Mouse (Mus musculus): ENCODE measurements around the gene Mettl24. TPM values are rescaled to one million over a fixed set of nuclear protein-coding genes. Genes with fewer than 3 reads are reported as not detected.

Gene Mettl24
- total RNA-seq, 2 experiments from 2014 or later: not detected

GRCm38 (mm10) chr10:40856703-40857102 lies 173.6 kb downstream of the Mettl24 start:
- no peak for ATAC-seq (replicated peaks; ENCODE audit: low FRiP score, poor library complexity, severe bottlenecking)

- no peak for ATAC-seq (replicated peaks; ENCODE audit: low FRiP score, poor library complexity, severe bottlenecking)
These were observed 174.5 kb downstream of the Mettl24 start for GRCm38 (mm10) chr10:40857599-40857998.

Other genes starting within 250 kb of the Mettl24 start
- gene Slc22a16, start 112.9 kb upstream of the Mettl24 start, total RNA-seq (2015; ENCODE audit: low replicate concordance): not detected in 2 replicates
- gene Slc22a16, start 112.9 kb upstream of the Mettl24 start, total RNA-seq (2017; ENCODE audit: low replicate concordance): not detected in 2 replicates
- gene Ddo, start 53.3 kb upstream of the Mettl24 start, total RNA-seq (2015; ENCODE audit: low replicate concordance): not detected in 2 replicates
- not detected in 2 replicates for gene Ddo, start 53.3 kb upstream of the Mettl24 start, total RNA-seq (2017; ENCODE audit: low replicate concordance)
- gene Cdc40, start 200.0 kb downstream of the Mettl24 start, total RNA-seq (2015; ENCODE audit: low replicate concordance): 23.6 and 24.9 TPM in 2 replicates
- 13.5 and 16.2 TPM in 2 replicates for gene Cdc40, start 200.0 kb downstream of the Mettl24 start, total RNA-seq (2017; ENCODE audit: low replicate concordance)
- not detected in 2 replicates for gene Wasf1, start 200.2 kb downstream of the Mettl24 start, total RNA-seq (2015; ENCODE audit: low replicate concordance)
- gene Wasf1, start 200.2 kb downstream of the Mettl24 start, total RNA-seq (2017; ENCODE audit: low replicate concordance): not detected in 2 replicates